Mouse (Mus musculus) ovary, postnatal 10 days (tissue): ENCODE data around the gene Plcb3.
"Not testable (repeated sequence)": the region's sequence is repeated elsewhere in the genome, so short reads cannot be mapped to it uniquely, and the experiment has no call there.

Experiments used
- DNase-seq: peaks from one replicate; pipeline ENCODE4 v3.0.0; 2022; ENCODE audit warnings: low spot score

Plcb3 gene

DNA sequence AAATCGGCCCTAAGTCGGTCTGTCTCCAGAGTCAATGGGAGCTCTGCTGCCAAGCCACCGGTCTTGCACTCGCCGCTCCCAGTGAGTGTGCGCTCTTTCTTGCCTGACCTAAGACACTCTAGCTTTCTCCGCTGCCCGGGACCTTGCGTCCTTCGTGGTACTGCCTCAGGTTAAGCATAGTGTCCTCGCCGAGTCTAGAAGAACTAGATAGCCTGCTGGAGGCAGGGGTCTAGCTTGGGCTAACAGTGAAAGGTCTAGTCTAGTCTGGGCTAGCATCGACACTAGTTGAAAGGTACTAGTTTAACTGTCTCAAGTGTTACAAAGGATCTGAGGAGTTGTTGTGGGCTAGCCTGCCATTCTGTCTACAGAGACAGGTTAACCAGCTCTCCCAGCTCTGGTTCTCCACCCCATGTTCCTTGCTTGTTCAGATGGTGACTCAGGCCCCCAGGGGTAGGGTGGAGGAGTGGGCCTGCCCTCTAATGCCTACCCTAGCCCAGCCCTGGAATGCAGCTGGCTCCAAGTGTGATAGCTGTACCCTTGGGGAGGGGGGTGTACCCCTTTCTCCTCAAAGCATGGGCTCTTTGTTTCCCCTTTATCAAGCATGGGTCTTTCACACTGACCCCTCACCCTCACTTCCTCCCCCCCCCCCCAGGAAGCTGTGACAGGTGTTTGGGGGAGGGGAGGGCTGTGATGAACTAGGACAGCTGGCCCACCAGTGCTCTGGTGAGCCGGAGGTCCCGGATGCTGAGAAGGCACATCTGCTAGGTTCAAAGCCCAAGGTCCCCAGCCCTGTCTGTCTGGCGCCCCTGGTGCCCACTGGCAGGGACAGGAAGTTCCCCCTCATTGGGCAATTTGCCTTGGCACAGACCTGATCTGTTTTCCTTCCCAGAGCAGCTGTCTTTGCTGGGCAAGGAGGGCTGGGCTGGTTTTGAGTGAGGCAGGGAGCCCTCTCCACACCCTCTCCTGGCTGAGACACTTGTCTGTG, at the start of gene Plcb3:
TSS of gene Plcb3 (minus strand) at position 934 of the 985 bp plus-strand sequence.
- DNase-seq = no peak

DNA sequence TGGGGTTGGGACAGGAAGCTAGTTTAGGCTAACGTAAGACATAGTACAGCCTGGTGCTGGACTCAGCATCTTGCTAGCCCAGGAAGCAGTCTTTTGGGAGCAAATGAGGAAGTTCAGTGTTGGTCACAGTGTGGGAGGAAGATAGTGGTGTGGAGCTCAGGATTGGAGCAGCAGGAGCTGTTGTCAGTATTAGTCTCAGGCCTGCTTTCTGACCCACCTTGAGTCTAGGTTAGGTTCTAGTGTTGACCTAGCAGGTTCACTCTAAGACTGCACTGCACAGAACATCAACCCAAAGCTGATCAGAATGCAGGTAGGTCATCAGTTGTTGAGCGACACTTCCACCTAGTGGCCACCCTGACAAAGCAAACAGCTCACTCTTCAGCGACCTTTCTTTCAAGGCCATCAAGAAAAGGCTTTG, 44.0 kb upstream of the Plcb3 start:
- DNase-seq = no peak

DNA sequence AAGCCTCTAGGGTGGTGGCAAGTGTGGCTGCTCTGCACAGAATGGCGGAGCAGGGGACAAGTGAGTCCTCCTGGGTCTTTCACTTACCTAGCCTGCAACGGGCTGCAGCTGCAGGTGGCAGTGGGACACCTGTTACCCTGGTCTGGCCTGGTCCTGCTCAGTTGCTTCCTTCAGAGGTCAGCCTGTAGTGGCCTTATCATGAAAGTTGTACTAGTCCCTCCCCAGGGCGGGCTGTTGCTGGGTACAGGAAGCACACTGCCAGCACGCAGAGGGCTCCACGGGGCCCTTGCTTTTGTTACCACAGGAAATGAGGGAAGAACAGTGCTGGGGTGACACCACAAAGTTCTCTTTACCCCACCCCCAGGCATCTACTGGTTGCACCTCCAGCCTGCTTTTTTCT, 42.9 kb upstream of the Plcb3 start, which contains the start of gene Fermt3:
TSS of gene Fermt3 (minus strand) at position 279 of the 400 bp plus-strand sequence.
- no peak for DNase-seq

DNA sequence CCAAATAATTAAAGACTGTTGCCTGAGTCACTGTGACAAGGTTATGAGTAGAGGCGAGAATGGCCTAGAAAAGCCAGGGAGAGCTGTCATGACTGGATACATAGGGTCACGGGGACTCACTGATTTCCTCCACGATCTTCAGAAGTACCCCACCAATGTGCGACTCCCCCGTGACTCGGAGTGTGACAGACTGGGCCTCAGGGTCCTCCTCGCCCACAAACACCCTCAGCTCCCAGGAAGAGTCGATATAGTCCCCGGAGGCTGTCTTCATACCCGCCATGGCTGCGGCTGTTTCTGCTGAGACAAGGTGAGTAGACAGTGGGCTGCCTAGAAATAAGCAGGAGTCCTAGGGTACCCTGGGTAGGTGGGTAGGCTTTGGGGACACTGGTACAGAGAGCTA, 42.3 kb upstream of the Plcb3 start:
- no peak for DNase-seq

DNA sequence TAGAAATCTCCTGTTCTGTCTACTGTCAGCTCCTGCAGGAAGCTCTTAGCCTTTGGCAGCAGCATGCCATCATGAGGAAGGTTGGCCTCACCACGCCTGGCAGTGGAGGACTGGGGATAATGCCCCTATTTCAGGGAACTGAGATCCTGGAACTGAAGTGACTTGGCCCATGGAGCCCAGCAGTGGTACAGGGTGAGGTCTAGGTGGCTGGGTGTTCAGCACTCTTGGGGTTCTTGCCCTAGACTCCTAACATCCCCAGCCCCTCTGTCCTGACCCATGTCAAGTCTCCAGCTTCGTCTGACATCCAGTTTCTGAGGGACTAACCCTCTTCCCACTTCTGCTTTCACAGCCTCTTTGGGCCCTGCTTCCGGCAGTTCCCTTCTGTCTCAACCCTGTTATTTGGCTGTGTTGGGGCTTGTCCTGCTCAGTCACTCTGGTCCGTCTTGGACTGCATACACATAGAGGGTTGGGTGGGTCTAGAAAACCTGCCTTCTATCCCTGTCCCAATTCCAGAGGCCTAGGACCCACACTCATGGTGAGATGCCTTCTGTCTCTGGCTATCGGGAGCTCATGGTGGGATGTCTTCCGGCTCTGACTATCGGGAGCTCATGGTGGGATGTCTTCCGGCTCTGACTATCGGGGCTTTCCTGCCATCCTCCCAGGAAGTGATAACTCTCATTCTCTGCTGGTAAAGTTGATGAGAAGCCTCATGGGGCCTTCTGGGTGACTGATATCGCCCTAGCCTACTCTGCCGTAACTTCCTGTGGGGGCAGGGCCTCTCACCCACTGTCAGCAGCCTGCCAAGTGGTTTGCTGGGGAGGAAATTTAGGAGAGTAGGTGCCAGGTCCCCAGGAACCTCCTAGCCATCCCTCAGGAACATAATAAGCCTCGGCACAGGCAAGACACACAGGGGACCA, 41.5 kb upstream of the Plcb3 start:
- DNase-seq = no peak

DNA sequence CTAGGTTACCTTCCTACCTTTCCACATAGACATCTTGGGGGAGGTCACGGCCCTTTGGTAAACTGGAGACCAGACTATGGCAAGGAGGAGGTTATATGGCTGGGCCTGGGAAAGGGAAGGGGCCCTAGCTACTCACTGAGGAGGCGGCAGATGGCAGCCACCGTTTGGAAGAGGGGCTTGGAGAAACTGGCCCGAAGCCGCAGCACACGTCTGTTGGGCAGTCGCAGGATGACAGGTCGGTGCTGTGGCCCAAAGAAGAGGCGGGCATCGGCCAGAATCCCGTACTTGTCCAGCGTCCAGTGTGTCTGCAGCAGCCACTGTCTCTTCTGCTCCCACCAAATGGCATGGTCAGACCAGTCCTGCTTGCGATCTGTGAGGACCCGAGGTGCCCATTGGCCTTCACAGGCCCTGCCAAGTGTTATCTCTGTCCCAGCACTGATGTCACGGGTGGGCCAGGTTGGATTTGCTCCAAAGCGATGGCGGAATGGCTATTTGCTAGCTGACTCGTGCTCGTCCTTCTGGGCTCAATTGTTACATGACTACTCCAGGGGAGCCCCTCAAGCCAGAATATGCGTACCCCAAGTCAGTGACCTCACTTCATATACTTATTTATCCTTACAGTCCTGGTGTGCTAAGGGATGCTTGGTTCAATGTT, 38.3 kb upstream of the Plcb3 start:
- DNase-seq = no peak

DNA sequence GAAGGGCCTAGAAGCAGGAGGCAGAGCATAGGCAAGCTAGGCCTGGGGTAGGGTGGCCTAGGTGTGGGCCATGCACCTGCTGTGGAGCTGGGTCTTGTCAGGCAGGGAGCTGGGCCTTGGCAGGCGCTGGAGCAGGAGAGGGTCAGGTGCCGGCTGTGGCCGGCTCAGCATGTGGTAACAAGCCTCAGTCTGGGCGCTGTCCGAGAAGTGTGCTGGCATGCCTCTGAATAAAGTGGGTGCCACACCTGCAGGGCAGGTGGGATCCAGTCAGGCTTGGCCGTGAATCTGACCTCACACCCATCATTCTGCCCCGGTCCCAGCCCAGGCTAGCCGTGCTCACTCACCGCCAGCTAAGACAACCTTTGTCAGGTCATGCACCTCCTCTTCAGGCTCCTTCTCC, 37.7 kb upstream of the Plcb3 start:
- no peak for DNase-seq

DNA sequence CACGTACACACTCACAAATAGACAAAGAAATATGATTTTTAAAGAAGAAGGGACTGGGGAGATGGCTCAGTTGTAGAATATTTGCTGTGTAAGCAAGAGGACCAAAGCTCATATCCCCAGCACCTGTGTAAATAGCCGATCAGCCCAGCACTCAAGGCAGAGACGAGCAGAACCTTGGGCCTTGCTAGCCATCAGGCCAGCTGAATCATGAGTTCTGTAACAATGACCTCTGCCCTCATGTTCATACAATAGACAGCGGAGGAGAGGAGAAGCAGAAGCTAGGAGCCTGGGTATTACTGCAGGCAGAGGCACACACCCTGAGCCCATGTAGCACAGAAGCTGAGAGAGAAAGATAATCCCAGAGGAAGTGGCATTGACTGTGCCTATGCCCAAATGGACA, 36.2 kb upstream of the Plcb3 start:
- no peak for DNase-seq

DNA sequence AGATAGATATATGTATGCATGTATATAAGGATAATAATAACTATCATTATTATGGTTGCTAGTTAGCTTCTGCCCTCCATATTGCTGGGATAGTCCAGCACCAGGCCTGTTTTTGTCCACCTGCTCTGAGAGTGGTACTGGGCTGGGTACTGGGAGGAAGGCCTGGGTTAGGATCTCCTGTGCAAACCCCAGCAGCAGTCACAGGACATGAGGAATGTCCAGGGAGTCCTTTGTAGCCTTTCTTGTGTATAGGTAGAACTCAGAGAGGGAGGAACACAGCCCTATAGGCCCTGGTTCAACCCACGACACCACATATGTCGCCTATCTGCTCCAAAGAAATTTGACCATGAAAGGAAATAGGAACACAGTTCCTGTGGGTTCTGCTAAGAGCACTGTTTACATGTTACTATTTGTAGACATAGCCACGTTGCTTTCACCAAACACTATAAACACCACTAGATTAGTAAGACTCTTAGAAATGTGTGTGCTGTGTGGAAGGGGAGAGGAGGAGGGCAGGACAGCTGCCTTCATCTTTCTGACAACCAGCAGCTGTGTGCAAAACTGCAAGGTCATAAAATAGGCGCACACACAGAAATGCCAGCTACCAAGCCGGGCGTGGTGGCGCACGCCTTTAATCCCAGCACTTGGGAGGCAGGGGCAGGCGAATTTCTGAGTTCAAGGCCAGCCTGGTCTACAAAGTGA, 30.8 kb upstream of the Plcb3 start:
- no peak for DNase-seq

DNA sequence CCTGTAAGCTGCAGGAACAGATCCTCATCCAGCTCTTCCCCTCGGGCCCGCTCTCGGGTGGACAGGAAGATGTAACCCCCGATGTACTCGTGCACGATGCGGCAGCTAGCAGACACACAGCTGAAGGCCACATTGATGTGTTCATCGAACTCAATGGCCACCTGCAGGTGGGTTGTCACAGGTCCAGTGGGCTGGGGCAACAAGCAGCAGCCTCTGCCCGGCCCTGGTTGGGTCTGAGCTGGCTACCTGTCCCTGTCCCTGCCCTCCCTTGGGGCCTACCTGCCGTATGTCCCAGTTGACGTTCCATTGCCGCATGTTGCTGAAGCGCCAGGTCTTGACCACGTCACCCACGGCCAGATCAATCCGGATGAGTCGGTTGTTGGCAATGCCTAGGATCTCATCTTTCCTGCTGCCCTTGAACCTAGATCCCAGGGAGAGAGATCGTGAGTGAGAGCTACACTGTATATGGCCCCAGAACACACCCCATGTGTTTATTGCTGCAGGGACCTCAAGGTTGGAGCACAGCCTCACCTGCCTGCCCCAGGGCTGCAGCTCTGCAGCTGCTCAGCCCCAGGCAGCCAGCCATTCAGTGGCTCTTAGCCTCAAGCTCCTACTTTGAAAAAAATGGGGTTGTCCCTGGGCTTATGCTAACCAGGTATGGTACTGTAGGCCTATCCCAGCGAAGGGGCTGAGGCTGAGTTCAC, 23.2 kb upstream of the Plcb3 start:
- DNase-seq = no peak

DNA sequence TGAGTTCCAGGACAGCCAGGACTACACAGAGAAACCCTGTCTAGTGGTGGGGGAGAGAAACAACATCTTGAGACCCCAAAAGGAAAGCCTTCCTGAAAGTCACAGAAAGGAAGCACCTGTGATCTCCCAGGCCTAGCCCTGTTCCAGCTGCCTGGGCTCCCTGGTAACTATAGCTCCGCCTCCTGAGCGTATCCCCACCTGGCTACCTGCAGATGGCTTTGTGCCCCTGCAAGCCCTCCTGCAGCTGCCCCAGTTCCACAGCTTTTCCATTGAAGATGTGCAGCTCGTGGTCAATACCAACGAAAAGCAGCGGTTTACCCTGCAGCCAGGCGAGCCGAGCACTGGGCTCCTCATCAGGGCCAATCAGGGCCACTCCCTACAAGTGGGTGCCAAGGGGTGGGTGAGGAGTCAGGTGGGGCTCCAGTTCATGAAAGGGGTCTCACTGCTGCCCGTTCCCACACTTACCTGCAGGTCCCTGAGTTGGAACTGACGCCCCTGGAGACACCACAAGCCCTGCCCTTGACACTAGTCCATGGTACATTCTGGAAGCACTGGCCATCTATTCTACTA, 21.5 kb upstream of the Plcb3 start:
- DNase-seq = no peak

DNA sequence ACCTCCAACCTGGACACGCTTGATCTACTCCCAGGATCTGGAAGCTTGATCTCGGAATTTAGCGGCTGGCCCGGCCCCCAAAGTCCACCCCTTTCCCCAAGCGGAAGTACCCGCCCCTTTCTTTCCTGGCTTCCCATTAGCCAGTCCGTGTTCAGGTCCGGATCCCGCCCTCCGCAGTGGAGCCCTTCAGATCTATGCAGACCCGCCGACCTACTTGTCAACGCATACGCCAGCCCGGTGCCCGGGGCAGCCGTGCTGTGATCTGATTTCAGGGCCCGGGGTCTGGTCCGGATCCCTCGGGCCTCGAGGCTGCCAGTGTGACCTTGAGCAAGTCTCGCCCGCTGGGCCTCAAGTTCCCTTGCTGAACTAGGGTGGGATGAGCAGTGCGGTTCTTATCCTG, 19.7 kb upstream of the Plcb3 start, which contains the start of the genes Nudt22 and Trpt1:
TSS of gene Nudt22 (minus strand) at position 112 of the 400 bp plus-strand sequence.
TSS of gene Trpt1 (plus strand) at position 126 of the 400 bp plus-strand sequence.
- peak; percentile 72 for DNase-seq

DNA sequence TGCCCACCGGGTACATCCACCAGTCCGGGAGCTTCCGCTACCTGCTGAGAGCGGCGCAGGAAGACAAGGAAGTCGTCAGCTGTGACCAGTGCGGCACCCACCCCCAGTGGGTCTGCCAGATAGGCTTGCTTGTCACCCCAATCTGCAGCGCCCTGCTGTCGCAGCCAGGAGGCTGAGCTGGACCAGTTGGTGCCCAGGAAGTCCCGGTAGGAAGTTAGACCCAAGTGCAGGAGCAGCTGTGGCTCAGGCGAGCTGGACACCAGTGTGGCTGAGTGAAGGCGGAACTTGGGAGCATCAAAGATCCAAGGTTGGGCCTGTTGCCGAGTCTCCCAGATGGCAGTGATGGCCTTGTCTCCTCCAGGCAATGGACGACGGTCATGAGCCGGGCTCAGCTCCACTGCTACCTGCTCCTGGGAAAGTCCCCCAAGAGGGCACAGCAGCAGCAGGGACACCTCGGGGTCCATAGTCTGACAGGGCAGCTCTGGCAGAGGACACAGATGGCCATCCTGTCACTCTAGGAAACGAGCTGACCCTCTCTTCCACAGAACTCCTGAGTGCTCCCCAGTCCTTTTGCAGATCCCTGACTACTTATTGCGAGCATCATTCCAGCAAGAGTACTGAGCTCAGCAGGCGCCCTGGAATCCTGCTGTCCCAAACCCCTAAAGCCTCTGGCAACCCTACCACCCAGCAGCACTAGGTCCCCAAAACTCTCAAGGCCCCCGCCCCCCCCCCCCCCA, 19.2 kb upstream of the Plcb3 start:
- no peak for DNase-seq

DNA sequence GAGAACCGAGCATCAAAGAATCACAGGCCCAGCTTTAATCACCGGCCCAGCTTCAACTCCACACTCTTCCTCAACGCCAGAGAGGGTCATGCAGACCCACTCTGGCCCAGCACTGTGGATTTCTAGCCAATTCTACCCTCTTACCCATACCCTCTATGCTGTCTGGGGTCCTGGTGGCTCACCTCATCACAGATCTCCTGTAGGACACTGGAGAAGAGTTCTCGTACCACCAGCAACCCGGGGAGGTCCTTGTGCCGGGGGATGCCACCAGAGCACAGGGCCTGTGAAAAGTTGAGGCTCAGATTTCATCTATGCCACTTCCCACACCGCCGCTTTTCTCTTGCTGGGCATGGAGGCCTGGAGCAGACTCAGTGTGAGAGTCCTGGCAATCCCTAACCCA, 18.2 kb upstream of the Plcb3 start:
- DNase-seq = no peak

DNA sequence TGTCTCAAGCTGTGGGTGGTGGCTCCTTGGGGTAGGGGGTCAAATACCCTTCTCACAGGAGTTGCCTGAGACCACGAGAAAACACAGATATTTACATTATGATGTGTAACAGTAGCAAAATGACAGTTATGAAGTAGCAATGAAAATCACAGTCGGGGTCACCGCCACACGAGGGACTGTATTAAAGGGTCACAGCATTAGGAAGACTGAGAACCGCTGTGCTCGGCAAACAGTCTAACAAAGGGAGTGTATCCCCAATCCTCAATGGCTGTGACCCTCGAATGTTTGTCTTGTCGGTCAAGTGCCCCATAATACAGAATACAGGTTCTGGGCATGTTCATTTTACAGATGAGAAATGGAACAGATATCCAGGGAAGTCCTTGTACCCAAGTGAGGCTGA, 17.7 kb upstream of the Plcb3 start:
- DNase-seq = no peak

DNA sequence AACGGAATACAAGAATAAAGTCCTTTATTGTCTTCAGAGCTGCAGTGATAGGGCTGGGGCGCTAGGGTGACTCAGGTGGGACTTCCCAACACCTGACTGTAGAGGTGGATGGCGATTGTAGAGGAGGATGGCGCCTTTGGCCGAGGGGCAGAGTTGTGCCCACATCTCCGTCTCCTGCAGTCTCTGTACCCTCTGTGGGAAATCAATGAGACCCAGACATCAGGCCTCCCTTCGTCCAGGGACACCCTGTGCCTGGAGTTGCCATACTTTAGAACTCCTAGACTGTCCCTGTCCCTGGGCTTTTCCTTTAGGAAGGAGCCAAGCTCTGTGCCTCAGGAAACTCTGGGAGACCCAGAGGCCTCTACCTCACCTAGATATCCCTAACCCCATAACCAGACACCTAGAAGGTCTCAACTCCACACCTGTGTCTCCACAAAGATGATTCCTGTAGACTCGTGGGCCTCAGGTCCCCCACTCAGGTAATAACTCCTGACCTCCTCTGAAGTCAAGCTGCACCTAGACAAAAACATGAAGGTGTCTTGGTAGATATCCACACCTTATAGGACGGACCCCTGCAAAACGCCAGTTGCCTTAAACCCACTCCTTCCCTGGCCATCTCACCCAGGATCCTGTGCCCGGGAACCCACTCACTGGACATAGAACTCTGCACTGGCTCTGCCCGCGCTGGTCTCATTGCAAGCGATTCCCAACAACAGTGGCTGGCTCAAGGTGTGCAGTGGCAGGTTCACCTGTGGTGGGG, 16.9 kb upstream of the Plcb3 start:
- no peak for DNase-seq

DNA sequence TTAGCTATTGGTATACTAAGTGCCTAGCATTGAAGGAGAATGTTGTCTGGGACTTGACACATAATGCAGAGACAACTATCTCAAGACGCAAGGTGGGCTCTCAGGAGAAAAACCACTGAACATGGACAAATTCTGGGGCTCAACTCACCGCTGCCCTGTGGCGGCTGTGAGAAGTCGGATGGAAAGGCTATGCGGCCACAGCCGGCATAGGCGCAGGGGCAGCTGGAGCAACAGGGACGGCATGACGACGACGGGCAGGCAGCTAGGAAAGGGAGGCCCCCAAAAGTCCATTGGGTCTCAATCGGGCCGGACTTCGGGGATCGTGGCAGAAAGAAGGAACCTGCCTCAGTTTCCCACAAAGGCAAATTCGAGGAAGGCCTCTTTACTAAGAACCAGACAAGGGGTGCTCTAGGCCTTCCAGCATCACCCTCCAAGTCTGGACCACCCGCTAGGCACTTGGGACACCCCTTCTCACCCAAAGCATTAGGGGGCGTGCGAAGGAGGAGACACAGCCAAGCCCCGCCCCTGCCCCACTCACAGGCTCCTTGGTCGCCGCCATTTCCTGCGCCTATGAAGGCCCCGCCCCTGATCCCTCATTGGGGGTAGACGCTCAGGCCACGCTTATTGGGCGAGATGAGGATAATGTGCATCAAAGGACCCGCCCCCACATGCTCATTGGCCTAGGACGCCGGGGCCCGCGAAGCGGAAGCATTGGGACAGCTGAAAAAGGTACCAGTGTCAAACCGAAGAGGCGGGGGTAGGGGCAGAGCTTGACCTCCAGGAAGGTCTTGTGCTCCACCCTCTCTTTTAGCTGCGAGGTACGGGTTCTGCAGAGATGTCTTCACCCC, 16.0 kb upstream of the Plcb3 start, which contains the start of gene Dnajc4:
TSS of gene Dnajc4 (minus strand) at position 562 of the 848 bp plus-strand sequence.
- DNase-seq = peak; percentile 80

DNA sequence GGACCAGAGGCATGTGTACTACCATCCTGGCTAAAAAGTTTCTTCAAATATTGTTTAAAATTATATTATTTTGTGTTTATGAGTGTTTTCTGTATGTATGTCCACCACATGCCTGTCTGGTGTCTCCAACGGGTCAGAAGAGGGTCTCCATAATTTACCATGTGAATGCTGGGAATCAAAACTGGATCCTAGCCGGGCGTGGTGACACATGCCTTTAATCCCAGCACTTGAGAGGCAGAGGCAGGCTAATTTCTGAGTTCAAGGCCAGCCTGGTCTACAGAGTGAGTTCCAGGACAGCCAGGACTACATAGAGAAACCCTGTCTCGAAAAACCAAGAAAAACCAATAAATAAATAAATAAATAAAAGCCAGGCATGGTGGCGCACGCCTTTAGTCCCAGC, 14.9 kb upstream of the Plcb3 start:
- not testable (repeated sequence) for DNase-seq
